Mouse (Mus musculus) mesoderm, embryonic 11.5 days (tissue): ENCODE data around the gene Mif4gd.
"Not testable (repeated sequence)": the region's sequence is repeated elsewhere in the genome, so short reads cannot be mapped to it uniquely, and the experiment has no call there.

Source experiments
- DNase-seq: peaks from one replicate; pipeline ENCODE4 v3.0.0-alpha.2; 2012; ENCODE audit warnings: low read depth, low spot score

Mif4gd gene

DNA sequence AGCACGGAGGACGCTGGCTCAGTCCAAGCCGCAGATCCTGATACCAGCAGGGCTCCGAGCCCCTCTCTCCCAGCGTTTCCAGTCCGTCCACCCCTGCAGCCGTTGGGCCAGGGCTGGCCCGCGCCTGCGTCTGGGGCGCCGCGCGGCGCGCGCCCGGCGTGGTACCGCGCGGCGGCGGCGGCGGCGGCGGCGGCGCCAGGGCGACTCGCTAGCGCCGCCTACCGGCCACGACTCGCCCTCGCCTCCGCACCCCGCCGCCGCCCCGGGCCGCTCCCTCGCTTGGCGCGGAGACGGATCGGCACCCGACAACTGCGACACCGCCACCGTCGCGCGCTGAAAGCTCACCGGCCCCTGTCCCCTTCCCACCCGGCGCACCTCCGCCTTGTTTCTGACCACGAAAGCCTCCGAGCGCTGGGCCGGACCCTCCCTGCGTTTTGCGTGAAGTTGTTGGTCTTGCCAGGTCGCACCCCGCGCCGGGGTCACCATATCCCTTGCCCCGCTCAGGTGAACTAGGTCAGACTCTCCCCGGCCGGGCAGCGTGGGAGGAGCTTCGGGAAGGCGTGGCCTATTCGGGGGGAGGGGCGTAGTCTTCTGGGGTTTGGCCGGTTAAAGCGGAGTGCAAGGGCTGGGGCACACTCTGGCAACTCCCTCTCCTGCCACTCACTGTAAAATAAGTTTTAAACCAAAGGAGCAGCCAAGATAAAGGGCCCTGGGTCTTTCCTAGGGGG is at the start of gene Mif4gd:
TSS of gene Mif4gd (minus strand) at position 560 of the 728 bp plus-strand sequence.
- DNase-seq, result peak; percentile 86

DNA sequence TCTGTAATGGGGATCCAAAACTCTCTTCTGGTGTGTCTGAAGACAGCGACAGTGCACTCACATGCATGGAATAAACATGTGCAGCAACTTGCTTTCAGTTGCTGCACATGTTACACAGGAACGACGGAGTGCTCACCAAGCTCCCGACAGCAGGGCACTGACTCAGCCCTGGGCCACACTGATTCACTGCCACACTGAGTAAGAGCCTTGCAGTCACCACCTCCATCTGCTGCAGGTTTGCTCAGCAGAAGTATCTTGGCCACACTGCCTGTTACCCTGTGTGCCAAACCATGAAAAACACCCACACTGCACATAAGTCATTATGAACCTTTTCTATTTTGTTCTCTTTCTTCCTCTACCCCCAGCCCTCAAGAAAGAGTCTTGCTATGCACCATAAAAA is 47.6 kb upstream of the Mif4gd start:
- no peak for DNase-seq

DNA sequence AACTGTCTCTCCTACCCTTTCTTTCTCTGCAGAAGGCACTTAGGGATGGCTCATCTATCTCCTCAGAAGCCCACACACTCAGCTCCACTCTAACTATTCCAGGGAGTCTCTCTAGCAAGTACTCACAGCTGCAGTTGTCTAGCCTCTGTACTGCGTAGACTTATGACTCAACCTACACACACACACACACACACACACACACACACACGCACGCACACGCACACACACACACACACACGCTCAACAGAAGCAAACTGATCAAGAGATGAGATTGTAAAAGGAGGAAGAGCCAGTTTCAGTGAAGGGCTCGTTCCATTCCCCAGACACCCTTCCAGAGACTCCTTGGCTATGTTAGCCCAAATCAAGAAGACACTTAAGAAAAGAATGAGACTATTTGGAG is 45.8 kb upstream of the Mif4gd start:
- no peak for DNase-seq

DNA sequence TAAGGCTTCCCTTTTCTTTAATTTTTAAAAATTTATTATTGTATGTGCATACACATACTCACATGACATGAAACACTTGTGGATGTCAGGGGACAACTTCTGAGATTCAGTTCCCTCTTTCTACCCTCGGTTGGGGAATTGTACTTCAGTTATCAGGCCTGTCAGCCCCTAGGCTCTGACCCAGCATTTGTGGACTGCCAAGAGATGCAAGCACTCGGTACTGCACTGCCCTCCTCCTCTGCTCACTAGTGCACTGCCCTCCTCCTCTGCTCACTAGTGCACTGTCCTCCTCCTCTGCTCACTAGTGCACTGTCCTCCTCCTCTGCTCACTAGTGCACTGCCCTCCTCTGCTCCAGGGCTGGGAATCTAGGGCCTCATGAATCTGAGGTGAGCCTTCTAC is 41.4 kb upstream of the Mif4gd start:
- no peak for DNase-seq

DNA sequence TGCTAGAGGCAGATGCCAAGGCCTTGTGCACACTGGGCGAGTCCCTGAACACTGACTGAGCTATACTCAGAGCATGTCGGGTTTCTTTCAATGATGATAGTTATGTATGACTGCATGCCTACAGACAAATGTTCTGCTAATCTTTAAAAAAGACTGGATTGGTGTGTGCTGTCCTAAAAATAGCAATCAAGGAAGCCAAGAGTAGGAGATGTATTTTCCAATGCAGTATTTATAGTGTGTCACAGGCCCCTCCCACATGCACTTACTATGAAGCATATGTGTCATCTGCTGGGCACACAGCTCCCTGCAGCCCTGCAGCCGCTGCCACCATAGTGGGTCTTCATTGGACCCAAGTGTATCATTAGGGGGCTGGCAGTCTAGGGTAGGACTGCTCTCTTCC is 40.4 kb upstream of the Mif4gd start:
- no peak for DNase-seq

DNA sequence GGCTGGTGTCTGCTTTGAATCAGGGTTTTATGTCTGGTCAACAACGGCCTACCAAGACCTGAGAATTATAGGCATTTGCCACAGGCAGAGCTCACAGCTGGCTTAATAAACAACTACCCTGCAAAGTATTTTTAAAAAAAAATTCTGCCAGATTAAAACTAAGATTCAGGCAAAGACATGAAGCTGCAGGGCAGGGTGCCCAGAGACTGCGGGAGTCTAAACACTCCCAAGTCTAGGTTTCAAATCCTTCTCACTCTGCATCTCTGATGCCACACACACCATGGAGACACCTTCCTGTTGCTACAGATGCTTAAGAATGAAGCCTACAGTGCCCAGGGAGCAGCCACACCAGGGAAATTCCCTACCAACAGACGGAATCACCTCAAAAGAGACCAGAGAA is 38.9 kb upstream of the Mif4gd start:
- DNase-seq, result no peak

DNA sequence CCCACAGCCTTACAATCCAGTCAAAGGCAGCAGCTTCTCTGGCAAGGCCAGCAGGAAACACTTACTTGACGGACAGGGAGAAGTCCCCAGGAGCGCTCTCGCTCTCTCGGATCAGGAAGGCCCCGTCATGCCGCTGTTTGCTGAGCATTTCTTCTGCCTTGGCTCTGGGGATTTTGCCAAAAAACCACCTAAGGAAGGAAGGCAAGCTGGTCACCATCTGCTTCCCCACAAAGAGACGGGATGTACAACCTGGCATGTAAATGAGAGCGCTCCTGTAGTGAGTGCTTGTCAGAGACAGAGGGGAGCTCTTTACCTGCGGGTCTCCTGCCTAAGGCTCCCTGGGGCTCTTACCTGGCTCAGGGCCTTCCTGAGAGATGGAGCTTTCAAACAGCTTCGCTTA is 36.9 kb upstream of the Mif4gd start:
- no peak for DNase-seq

DNA sequence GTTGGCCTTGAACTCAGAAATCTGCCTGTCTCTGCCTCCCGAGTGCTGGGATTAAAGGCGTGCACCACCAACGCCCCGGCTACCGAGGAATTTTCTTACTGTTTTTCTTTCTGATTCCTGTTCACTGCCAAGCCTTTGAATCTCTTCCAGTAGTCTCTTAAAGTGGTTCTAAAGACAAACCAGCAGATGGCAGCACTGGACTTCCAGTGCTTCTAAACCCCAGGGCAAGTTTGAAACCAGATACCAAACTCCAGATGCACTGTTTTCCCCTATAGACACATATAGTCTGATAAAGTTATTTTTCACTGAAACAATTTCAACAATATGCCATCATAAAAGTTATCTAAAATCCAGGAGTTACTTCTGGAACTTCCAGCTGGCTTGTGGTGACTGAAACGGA is 34.7 kb upstream of the Mif4gd start:
- DNase-seq, result peak; percentile 84

DNA sequence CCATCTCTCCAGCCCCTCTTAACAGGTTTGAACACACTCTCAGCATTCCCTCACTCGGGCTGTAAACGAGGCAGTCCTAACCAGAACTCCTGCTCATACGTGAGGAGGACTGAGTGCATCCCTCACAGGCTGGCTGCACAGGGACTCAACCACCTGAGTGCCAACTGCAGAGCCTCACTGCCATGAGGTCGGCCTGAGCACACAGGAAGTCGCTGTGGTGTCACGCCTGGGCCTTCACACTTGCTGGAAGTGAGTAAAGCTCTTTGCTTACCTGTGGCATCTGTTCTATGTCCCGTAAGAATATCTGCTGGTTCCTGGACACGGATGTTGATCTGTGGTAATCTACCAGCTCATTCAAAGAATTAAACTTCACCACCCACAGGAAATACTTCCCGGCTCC is 33.7 kb upstream of the Mif4gd start:
- no peak for DNase-seq

DNA sequence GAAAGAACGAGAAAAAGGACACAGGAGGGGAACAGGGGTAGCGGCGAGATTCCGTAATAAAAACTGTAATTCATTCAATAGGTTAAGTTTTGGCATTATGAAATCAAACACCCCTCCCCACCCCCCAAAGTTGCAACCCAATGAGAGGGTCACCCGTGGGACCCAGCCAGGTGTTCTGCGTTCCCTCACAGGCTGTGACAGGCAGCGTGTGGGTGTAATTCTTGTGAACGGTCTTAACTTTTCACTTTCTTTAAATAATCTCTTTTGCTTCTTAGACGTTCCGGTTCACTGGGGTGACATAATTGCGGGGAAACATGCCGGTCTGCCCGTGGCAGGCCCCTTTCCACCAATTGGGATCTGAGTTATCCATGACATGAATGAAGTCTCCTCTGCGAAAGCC is 32.7 kb upstream of the Mif4gd start:
- DNase-seq, result not testable (repeated sequence)

DNA sequence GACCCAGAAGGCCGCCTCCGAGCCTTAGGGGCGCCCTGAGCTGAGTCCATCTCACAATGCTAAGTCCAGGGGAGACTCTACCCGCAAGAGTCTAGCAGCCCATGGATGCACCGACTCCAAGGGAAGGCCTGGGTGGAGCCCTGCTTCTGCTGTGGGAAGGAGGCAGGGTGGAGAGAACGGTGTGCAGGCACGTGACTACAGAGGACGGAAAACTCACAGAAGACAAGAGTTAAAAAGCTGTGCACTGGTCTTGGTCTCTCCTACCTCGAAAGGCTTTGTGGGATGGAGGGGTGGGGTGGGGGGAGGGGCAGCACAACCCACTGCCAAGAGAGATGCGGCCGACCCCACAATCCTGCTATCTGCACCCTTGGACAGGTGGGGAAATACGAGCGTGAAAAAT is 31.5 kb upstream of the Mif4gd start:
- no peak for DNase-seq

DNA sequence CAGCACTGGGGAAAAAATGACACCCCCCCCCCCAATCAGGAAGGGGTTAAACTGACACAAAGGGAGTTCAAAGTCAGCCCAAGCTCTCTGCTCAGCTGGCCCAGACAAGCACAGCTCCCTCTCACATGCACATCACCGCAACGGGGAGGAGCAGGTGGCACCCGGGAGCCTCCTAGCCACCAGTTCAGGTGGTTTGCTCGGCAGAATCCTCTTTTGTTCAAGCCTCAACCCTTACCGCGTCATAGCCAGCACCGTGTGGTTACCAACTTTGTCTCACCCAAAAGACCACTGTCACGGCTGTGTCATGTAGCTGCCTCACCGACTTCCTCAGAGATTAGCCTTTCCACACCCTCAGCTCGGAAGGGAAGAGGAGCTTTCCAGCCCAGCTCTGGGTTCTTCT is 30.5 kb upstream of the Mif4gd start:
- no peak for DNase-seq

DNA sequence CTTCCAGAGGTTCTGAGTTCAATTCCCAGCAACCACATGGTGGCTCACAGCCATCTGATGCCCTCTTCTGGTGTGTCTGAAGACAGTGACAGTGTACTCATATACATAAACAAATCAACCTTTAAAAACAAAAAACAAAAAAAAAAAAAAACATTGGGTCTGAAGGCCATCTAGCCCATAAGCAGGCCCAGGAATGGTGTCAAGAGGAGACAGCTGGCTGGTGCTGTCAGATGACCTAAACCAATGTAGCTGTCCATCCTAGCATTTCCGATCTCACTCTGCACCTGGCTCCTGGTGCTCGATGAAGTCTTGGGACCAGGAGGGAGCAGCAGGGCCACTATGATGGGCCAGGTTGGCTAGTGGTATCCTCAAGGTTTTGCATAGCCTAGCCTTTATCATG is 29.9 kb upstream of the Mif4gd start:
- DNase-seq, result no peak

DNA sequence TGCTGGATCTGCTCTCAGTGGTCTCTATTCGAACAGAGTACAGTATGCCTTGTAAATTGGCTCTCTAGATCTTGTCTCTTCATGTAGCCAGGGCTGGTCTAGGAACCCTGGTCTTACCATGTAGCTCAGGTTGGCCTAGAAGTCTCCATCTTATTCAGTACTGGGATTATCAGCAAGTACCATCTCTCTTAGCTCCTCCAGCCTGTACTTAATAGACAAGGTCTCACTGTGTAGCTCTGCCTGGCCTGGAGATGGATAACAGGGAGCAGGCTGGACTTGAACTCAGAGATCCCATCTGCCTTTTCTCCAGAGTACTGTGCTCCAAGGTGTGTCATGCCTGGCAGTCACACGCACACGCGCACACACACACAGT is 28.9 kb upstream of the Mif4gd start:
- DNase-seq, result no peak

DNA sequence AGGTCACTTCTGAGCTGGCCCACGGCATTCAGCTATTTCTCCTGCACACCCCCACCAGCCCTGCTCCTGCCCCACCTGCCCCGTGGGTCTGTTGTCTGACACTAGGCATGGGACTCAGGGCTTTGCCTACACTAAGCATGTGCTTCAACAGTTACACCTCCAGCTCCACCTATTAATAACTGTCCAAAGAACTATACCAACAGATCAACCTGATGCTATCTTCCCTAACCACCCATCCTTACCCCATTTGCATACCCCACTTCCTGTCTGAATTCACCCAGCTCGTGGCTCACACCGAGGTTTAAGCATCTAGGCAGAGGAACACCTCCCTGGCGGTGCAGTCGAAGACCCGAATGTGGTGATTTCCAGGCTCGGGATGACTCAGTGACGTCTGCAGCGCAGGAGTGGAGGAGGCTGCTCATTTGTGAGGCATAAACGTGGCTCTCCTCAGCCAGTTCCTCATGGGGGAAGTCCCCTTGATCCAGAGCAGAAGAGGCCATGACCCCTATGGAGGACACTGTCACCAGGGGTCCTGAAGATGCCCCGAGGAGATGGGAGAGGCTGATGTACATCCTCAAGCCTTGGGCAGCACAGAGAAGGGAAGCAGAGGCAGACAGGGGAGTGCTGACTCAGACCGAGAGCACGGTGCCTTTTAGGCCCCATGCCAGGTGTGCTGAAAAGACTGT is 28.4 kb upstream of the Mif4gd start:
- no peak for DNase-seq

DNA sequence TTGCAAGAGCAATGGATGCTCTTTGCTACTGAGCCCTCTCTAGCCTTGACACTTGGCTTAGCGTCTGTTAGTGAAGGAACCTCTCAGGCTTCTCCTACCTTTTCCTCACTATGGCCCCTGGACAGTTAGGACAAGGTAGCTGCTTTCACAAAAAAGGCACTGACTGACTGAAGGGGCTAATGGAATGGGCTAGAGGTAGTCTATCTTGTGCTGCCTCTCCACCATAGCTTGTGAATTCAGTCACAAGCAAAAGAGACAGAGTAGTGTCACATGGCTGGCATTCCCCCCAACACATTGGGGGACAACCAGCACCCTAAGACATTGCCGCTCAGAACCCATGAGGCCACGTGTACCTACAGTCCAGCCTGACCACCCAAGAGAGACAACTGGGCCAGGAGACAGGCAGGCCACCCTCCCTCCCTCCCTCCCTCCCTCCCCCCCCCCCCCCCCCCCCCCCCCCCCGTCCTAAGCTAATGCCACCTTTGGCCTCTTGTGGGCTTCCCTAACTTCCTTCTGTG is 27.6 kb upstream of the Mif4gd start:
- DNase-seq, result no peak

DNA sequence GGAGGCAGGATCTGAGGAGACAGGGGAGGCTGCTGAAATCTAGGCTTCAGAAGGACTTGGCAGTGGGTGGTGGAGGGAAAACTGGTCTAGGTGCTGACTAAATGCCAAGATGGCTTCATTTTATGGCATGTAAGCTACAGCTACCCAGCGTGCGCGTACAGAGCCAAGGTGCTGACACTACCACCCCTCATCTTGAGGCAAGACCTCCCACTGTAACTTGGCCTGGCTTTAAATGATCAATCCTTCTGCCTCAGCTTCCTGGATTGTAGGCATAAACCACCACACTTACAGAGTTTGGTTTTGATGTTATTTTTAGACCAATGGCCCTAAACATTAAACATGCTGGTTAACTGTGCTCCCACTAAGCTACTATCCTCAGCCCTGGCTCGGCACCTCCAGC is 26.8 kb upstream of the Mif4gd start:
- no peak for DNase-seq

DNA sequence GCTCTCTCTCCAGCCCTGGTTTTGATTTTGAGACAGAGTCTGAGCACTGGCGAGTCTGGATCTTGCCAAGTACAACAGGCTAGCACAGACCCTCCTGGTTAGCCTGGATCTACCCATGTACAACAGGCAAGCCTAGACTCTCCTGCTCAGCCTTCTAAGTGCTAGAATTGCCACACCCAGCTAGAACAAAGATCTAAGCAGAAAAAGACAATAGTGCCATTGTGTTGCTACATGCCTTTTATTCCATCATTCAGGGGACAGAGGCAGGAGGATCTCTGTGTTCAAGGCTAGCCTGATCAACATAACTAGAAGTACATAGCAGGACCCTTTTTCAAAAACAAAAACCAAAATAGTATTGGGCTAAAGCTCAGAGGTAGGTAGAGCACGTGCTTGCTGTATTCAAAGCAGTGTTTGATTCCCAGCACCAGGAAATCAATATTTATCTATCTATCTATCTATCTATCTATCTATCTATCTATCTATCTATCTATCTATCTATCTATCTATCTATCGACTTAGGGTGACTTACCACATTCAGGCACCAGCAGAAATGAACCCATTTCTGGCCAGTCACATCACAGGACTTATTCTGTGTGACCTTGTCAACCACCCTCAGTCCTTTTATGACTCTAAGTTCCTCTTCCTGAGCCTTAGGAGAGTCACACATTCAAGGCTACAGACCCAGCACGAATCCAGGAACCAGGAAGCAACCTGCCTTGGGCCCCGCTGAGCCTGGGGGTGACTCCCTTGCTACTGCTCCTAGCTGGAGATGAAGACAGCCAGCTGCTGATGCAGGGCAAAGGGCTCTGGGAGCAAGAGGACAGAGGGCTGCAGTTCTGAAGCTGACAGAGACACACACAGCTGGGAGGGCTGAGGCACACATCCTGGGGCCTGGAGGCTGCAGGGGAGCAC is 26.0 kb upstream of the Mif4gd start:
- DNase-seq, result no peak

DNA sequence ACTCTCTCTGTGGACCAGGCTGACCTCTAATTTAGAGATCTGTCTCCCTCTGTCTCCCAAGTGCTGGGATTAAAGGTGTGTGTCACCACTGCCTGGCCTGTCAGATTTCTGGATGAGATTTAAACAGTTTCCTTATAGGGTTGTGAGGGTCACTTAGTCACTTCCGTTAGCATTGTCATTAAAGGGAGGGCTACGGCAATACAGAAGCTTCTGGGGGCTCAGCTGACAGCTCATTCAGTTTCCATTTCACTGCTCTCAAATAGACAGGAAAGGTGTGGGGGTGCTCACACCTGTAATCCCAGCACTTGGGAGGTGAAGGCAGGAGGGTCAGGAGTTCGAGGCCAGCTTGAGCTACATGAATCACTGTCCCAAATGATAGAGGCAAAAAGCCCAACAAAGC is 24.2 kb upstream of the Mif4gd start:
- DNase-seq, result no peak

DNA sequence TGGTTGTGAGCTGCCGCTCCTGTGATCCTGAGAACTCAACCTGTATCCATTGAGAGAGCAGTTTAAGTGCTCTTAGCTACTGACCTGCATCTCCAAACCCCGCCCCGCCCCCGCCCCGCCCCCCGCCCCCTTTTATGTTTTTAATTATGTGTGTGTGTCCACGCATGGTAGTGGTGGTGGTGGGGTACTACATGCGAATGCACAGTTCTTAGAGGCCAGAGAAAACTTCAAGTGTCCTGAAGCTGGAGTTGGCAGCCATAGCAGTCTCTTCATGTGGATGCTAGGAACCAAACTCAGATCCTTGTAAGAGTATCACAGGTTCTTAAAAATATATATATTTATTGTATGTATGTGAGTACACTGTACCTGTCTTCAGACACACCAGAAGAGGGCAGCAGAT is 22.7 kb upstream of the Mif4gd start:
- no peak for DNase-seq

DNA sequence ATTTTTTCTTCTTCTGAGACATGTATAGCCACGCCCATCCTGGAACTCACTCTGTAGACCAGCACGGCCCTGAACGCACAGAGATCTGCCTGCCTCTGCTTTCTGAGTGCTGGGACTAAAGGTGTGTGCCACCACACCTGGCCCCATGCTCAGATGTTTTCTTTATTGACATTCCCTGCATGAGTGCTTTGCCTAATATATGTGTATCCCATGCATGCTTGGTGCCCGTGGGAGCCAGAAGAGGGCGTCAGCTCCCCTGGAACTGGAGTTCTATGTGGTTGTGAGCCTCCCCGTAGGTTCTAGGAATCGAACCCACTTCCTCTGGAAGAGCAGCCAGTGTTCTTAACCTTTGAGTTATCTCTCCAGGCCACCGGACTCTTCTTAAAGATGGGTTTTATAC is 22.3 kb upstream of the Mif4gd start:
- DNase-seq, result no peak

DNA sequence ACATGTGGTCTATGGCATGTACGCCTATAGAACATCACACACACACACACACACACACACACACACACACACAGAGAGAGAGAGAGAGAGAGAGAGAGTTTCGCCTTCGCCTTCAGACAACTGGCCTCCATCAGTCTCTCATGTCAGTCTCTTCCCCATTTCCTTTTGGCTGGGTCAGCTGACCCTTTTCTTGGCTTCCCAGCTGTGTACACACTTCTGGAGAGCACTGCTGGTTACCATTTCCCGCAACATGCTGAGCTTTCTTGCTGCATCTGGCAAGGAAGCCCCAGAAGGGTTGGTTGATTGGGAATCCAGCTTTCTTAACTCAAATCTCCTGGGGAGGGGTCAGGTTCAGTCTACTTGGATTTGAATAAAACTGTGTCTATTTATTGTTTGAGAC is 21.3 kb upstream of the Mif4gd start:
- peak; percentile 55 for DNase-seq
